Mouse (Mus musculus): ENCODE measurements around the gene Efcab9. TPM values are rescaled to one million over a fixed set of nuclear protein-coding genes. Genes with fewer than 3 reads are reported as not detected.

The Efcab9 gene
- polyA plus RNA-seq, 3 experiments from 2014 or later: 1.3 to 1.9 TPM; not detected in 1

DNA sequence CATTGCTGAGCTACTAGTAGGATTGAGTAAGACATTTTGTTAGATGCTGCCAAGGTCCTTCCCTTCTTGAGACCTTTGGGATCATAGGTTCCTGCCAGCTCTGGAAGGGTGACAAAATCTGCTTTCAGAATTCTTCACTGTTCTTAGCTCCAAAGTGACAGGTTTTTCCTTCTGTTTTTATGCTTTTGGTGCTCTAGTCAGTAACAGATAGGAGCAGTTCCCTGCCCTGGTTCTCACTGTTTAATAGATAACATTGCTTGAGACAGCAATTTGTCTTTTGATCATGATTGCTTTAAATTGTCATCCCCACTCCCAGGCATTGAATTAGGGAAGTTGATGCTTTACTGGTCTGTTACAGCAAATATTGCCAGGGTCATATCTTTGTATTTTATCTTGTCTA lies 38.6 kb downstream of the Efcab9 start:
- ATAC-seq: no peak

DNA sequence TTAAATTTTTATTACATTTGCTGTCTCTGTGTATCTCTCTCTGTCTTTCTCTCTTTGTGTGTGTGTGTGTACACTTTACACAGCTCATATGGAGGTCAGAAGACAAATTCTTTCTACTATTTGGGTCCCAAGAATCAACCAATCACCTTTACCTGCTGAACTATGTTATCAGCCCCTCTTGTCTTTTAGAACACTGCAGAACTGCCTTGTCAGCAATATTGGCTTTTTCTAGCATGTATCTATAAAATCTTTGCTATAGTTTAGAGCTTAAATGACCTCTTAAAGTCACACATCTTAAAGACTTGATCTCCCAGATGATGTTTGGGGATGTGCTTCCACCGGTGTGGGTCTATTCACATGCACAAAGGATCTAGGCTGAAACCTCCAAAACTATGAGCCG lies 40.8 kb downstream of the Efcab9 start:
- no peak for ATAC-seq

DNA sequence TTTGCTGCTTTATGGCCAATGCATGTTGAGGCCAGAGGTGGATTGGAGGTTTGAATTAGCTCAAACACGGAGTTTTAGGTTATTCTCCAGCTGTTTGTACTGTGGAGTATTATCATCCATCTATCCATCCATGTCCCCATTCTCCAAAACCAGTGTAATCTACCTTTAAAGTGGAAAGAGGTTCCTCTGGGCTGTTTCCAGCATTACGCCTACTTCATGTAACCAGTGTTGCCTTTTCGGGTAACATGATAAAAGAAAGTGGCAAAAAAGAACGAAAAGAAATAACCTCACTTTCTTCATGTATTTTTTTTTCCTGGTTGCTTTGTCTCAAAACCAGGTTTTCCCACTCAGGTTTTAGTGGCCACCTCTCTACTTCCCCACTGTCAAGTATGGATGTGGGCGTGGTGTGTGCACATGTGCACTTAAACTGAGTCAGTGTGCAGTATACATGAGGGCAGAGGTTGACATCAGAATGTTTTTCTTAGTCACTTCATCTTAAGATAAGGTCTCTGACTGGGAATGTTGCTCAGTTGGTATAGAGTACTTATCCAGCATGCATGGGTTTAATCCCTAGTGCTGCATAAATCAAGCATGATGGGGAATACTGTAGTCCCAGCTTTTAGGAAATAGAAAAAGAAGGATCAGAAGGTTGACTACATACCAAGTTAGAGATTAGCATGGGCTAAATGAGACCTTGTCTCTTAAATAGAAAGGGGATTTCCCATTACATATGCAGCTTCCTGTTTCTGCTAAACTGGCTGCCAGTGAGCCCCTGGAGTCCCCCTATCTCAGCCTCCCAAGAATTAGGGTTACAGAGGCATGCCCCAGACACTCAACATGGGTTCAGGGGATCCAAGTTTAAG lies 42.8 kb downstream of the Efcab9 start:
- ATAC-seq: peak; percentile 89

DNA sequence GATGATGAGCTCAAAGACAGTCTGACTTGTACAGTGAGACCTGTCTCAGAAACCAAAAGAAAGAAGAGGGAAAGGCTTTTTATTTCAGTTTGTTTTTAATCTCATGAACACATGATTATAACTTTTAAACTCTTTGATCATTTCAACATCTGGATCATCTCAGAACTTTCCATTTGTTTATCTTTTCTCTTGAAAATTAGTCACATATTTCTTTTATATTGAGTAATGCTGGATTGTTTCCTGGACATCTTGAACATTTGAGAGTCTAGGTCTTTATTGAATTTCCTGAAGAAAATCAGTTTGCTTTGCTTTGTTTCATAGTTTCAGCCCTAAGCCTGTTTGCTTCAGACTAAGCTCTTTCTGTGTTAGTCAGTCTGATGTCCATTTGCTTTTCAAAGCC lies 43.5 kb downstream of the Efcab9 start:
- no peak for ATAC-seq

DNA sequence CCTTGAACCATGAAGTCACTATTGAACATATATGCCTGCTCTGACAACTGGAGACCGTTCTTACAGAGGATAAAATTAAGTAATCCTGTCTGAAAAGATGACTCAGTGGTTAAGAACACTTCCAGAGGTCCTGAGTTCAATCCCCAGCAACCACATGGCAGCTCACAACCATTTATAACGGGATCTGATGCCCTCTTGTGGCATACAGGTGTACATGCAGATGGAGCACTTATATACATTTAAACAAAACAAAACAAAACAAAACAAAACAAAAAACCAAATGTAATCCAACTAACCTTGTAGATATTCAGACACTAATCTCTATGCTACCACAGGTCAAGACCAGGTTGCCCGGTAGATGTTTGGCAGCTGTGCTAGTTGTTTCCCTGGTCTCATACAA lies 44.4 kb downstream of the Efcab9 start:
- ATAC-seq: no peak

DNA sequence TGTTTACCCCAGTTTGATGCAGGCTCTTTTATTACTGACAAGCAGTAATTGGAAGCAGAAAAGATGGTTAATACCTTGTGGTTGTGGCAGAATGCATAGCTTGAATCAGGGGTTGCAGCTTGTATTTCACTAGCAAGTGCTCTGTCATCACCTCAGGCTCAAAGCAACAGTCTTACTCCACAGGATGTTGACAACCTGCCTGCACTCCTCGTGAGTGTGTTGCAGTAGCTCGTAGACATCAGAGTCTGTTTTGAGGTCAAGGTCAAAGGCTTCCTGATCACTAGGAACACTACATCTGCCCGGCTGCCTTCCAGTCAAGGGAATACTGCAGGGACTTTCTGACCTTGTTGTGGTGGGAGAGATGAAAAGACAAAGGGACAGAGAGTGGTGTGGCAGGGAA lies 45.3 kb downstream of the Efcab9 start:
- peak; percentile 69 for ATAC-seq

DNA sequence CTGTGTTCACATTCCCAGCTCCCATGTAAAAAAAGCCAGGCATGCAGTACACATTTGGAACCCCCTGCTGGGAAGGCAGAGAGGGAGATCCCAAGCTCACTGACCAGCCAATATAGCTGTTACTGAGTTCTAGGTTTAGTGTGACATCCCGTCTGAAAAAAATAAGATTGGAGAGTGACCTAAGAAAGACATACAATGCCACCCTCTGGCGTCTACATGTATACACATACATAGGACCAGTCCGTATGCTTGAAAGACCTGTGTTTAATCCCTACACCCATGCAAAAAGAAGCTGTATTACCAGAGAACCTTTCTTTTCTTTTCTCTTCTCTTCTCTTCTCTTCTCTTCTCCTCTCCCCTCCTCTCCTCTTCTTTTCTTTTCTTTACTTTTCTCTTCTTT lies 46.6 kb downstream of the Efcab9 start:
- ATAC-seq: no peak

DNA sequence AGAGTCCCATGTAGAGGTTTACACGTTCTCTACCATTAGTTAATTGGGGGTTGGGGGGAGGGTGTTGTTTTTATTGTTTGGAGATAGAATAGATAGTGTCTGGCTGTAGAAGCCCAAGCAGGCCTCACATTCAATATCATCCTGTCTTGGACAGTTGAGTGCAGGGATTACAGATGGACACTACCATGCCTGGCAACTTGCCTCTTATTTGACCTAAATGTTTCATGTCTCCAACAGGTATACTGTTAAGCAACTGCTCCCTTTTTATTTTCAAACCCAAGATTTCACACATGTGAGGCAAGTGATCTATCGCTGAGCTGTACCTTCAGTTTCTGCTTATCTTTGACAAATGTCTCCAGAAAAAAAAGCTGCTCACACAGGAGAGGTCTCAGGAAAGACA lies 50.4 kb downstream of the Efcab9 start:
- ATAC-seq: no peak

DNA sequence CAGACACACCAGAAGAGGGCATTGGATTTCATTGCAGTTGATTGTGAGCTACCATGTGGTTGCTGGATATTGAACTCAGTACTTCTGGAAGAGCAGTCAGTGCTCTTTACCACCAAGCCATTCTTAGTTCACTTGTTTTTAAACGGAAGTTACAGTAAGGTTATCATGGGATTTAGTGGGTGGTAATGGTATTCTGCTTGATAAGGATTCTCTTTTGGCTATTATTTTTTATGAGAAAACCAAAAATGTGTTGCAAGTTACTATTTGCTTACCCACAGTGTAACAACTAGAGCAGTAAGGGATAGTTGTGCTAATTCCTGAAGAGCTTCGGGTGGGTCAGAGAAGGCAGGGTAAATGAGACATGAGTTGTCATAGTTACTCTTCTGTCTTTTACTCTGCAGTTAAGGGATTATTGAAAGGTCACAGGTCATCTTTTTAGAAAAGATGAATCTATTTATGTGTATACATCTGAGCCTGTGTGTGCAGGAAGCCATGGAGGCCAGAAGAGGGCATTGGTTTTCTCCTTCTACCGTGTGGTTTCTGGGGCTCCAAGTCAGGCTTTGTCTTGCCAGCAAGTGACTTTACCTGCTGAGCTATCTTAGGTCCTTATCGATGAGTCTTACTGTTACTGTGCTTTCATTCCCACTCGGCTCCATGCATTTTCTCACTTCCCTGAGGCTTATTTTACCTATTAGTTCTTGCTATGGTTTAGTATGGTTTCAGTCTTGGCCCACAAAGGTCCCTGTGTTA lies 56.2 kb downstream of the Efcab9 start:
- ATAC-seq: no peak

DNA sequence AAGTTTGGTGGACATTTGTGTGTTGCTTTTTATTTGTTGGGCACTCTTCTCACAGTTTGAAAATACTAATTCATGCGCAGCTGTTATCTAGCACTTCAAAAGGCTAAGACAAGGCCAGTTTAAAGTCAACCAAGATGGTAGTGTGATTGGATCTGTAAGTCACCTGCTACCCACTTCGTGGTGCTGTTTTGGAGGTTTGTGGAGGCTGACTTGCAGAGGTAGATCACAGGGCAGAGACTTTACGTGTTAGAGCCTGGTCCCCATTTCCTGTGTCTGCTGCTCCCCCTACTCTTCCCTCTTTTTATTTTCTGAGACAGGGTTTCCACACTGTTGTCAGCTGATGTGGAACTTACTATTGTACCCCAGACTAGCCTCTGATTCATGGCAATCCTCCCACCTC lies 57.2 kb downstream of the Efcab9 start:
- ATAC-seq: peak; percentile 56

Other genes with a start within 250 kb of the Efcab9 start
- gene Hba-a1, start 248.6 kb downstream of the Efcab9 start, polyA plus RNA-seq (2017; shearing (Covaris generic)): 1 to 10 TPM; 3.7 to 7.5 (median 6.0) TPM
- not detected for gene Hbq1b, start 245.1 kb downstream of the Efcab9 start, polyA plus RNA-seq (2017; shearing (Covaris generic))
- gene Hba-a2, start 235.6 kb downstream of the Efcab9 start, polyA plus RNA-seq (2017; shearing (Covaris generic)): 10 to 100 TPM; 11.3 to 24.9 (median 18.9) TPM
- gene Hbq1a, start 232.0 kb downstream of the Efcab9 start, polyA plus RNA-seq (2017; shearing (Covaris generic)): not detected
- not detected for gene Sh3pxd2b, start 184.3 kb downstream of the Efcab9 start, polyA plus RNA-seq (2017; shearing (Covaris generic))
- 1 to 10 TPM; 2.1 to 3.7 (median 2.9) TPM for gene Ubtd2, start 76.7 kb downstream of the Efcab9 start, polyA plus RNA-seq (2017; shearing (Covaris generic))
- gene Stk10, start 1.2 kb upstream of the Efcab9 start, polyA plus RNA-seq (2017; shearing (Covaris generic)): 100 to 1,000 TPM in 1 of 3 experiments, 10 to 100 TPM in 2; 70.6 to 116 (median 97.1) TPM
- gene Fbxw11, start 110.6 kb upstream of the Efcab9 start, polyA plus RNA-seq (2017; shearing (Covaris generic)): 10 to 100 TPM; 20.0 to 28.6 (median 21.7) TPM

All from inflammation-experienced regulatory T-cells, adult 6 months (primary cell).